Mouse (Mus musculus): ENCODE results near the gene Ogdh. TPM values are rescaled to one million over a fixed set of nuclear protein-coding genes. Genes with fewer than 3 reads are reported as not detected.
"Not testable (repeated sequence)": the region's sequence is repeated elsewhere in the genome, so short reads cannot be mapped to it uniquely, and the experiment has no call there.

Ogdh gene
- polyA plus RNA-seq, 1 experiment from 2014 or later = 100 TPM

- no peak overlapping the region for H3K9ac ChIP-seq
- no peak for ATAC-seq (ENCODE audit: insufficient read depth, low FRiP score, low read depth)
- H3K4me3 ChIP-seq (replicated peaks) = no peak overlapping the region
- no peaks in the 10 kb centered on the region for H3K4me1 ChIP-seq
- no peaks in the 10 kb centered on the region for H3K9me3 ChIP-seq
- H3K4me2 ChIP-seq = no peak overlapping the region
- 94% methylated on average over 7 of the region's 7 CpGs for WGBS
- no peak overlapping the region for H3K27ac ChIP-seq
- H3K36me3 ChIP-seq = peaks cover 28% of the 10 kb centered on the region
- H3K27me3 ChIP-seq (replicated peaks) = no peaks in the 10 kb centered on the region
These were observed 43.9 kb downstream of the Ogdh start for GRCm38 (mm10) chr11:6335321-6335720.

DNA sequence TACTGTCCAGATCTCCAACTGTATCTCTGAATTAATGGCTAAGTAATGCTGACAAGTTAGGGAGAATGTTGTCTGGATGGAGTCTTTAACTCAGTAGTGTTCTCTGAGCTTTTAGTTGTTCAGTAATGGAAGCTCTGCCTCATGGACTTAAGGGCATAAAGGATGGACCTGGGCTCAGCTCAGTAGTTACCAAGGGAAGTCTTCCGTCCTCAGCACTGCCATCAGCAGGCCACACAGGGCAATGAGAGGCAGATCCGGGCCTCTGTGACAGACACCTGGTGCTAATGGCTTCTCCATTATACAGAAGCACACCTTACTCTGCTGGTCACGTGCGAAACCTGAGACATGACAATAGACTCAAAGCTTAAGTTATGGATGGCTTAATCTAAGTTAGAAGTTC, 45.3 kb downstream of the Ogdh start:
- WGBS = 83% methylated on average over 4 of the region's 4 CpGs
- Histone ChIP-seq H3K9me3 (no peaks in the 10 kb centered on the region), H3K27me3 (replicated peaks) (no peaks in the 10 kb centered on the region), H3K27ac (no peak overlapping the region), H3K4me3 (replicated peaks) (no peak overlapping the region), H3K4me2 (no peak overlapping the region), H3K36me3 (peaks cover 27% of the 10 kb centered on the region), H3K9ac (no peak overlapping the region), H3K4me1 (no peaks in the 10 kb centered on the region)
- no peak for ATAC-seq (ENCODE audit: insufficient read depth, low FRiP score, low read depth)

- Histone ChIP-seq H3K9me3 (no peaks in the 10 kb centered on the region), H3K4me3 (replicated peaks) (no peak overlapping the region), H3K4me1 (no peaks in the 10 kb centered on the region), H3K4me2 (no peak overlapping the region), H3K27ac (no peak overlapping the region), H3K27me3 (replicated peaks) (no peaks in the 10 kb centered on the region), H3K9ac (no peak overlapping the region), H3K36me3 (peaks cover 75% of the 10 kb centered on the region)
- ATAC-seq (ENCODE audit: insufficient read depth, low FRiP score, low read depth) = no peak
- 92% methylated on average over 4 of the region's 4 CpGs for WGBS
These were observed 54.5 kb downstream of the Ogdh start for GRCm38 (mm10) chr11:6345956-6346355.

GRCm38 (mm10) chr11:6346966-6347365, 55.5 kb downstream of the Ogdh start:
- H3K9ac ChIP-seq = no peak overlapping the region
- no peak overlapping the region for H3K4me3 ChIP-seq (replicated peaks)
- H3K36me3 ChIP-seq = peaks cover 77% of the 10 kb centered on the region
- H3K4me1 ChIP-seq = no peaks in the 10 kb centered on the region
- H3K4me2 ChIP-seq = no peak overlapping the region
- H3K27me3 ChIP-seq (replicated peaks) = no peaks in the 10 kb centered on the region
- ATAC-seq (ENCODE audit: insufficient read depth, low FRiP score, low read depth) = no peak
- H3K27ac ChIP-seq = no peak overlapping the region
- H3K9me3 ChIP-seq = no peaks in the 10 kb centered on the region
- WGBS = 80% methylated on average over 7 of the region's 7 CpGs

- no peak overlapping the region for H3K4me3 ChIP-seq (replicated peaks)
- H3K9me3 ChIP-seq = no peaks in the 10 kb centered on the region
- H3K4me2 ChIP-seq = no peak overlapping the region
- H3K27ac ChIP-seq = no peak overlapping the region
- H3K36me3 ChIP-seq = peaks cover 75% of the 10 kb centered on the region
- H3K4me1 ChIP-seq = no peaks in the 10 kb centered on the region
- H3K9ac ChIP-seq = no peak overlapping the region
- no peak for ATAC-seq (ENCODE audit: insufficient read depth, low FRiP score, low read depth)
- 90% methylated on average over 11 of the region's 11 CpGs for WGBS
- H3K27me3 ChIP-seq (replicated peaks) = no peaks in the 10 kb centered on the region
These were observed 57.3 kb downstream of the Ogdh start for GRCm38 (mm10) chr11:6348681-6349200.

GRCm38 (mm10) chr11:6349586-6349985, 58.2 kb downstream of the Ogdh start:
- no peaks in the 10 kb centered on the region for H3K27me3 ChIP-seq (replicated peaks)
- no peak overlapping the region for H3K4me2 ChIP-seq
- H3K27ac ChIP-seq = no peak overlapping the region
- no peak overlapping the region for H3K4me3 ChIP-seq (replicated peaks)
- no peak for ATAC-seq (ENCODE audit: insufficient read depth, low FRiP score, low read depth)
- 93% methylated on average over 5 of the region's 5 CpGs for WGBS
- no peaks in the 10 kb centered on the region for H3K4me1 ChIP-seq
- peaks cover 71% of the 10 kb centered on the region for H3K36me3 ChIP-seq
- H3K9ac ChIP-seq = no peak overlapping the region
- H3K9me3 ChIP-seq = no peaks in the 10 kb centered on the region

DNA sequence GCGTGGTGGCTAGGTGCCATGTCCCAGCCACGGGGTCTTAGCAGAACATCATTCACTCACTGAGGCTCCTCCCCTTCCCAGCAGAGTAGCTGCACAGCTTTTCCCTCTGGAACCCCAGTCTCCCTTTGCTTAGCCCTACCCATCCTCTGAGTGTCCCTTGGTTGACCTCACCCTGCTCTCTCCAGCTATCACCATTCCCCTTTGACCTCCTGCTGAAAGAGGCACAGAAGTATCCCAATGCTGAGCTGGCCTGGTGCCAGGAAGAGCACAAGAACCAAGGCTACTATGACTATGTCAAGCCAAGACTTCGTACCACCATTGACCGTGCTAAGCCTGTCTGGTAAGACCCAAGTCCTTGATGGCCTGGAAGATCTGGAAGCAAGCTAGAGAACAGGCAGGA, 63.7 kb downstream of the Ogdh start:
- H3K4me1 ChIP-seq = no peaks in the 10 kb centered on the region
- H3K9me3 ChIP-seq = no peaks in the 10 kb centered on the region
- 83% methylated on average over 4 of the region's 4 CpGs for WGBS
- no peak overlapping the region for H3K27ac ChIP-seq
- peaks cover 51% of the 10 kb centered on the region for H3K36me3 ChIP-seq
- H3K9ac ChIP-seq = no peak overlapping the region
- H3K4me2 ChIP-seq = no peak overlapping the region
- H3K27me3 ChIP-seq (replicated peaks) = no peaks in the 10 kb centered on the region
- H3K4me3 ChIP-seq (replicated peaks) = no peak overlapping the region
- ATAC-seq (ENCODE audit: insufficient read depth, low FRiP score, low read depth) = no peak

DNA sequence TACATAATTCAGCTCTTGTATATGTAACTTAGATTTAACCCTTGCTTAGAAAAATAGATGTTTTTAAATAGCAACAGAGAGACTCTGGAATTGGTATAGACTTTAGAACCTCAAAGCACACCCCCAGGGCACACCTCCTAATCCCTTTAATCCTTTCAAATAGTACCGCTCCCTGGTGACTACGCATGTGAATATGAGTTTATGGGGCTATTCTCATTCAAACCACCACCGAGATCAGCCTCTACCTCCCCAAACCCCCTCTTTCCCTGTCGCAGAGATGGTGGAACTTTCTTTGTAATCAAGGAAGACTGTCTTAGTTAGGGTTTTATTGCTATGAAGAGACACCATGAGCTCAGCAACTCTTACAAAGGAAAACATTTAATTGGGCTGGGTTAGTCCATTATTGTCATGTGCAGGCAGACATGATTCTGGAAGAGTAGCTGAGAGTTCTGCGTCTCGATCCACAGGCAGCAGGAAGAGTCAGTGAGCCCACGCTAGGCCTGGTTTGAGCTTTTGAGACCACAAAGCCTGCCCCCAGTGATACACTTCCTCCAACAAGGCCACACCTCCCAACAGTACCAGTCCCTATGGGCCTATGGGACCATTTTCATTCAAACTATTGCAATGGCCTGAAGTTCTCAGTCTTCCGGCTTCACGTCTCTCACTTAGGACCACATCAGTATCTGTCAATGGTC, 73.3 kb downstream of the Ogdh start:
- no peak overlapping the region for H3K4me2 ChIP-seq
- ATAC-seq (ENCODE audit: insufficient read depth, low FRiP score, low read depth) = no peak
- 0 out of 2 replicates have a peak, but pooled peaks cover 7% of the 10 kb centered on the region for H3K4me1 ChIP-seq
- no peaks in the 10 kb centered on the region for H3K27me3 ChIP-seq (replicated peaks)
- H3K9me3 ChIP-seq = no peaks in the 10 kb centered on the region
- no peaks in the 10 kb centered on the region for H3K36me3 ChIP-seq
- WGBS = 88% methylated on average over 9 of the region's 9 CpGs
- H3K27ac ChIP-seq = no peak overlapping the region
- H3K9ac ChIP-seq = no peak overlapping the region
- H3K4me3 ChIP-seq (replicated peaks) = no peak overlapping the region

- Histone ChIP-seq H3K27ac (no peak overlapping the region), H3K36me3 (no peaks in the 10 kb centered on the region), H3K9ac (no peak overlapping the region), H3K4me2 (peak overlapping the region; percentile 23; the same call in 1 of the 2 replicates), H3K9me3 (no peaks in the 10 kb centered on the region), H3K27me3 (replicated peaks) (no peaks in the 10 kb centered on the region), H3K4me3 (replicated peaks) (no peak overlapping the region), H3K4me1 (0 out of 2 replicates have a peak, but pooled peaks cover 7% of the 10 kb centered on the region)
- peak; percentile 82; the same call in 1 of the 2 replicates for ATAC-seq (ENCODE audit: insufficient read depth, low FRiP score, low read depth)
- WGBS = 23% methylated on average over 11 of the region's 11 CpGs
These were observed 74.5 kb downstream of the Ogdh start for GRCm38 (mm10) chr11:6365885-6366284.

- H3K4me1 ChIP-seq = 0 out of 2 replicates have a peak, but pooled peaks cover 7% of the 10 kb centered on the region
- H3K9me3 ChIP-seq = no peaks in the 10 kb centered on the region
- no peak overlapping the region for H3K4me2 ChIP-seq
- 59% methylated on average over 6 of the region's 6 CpGs for WGBS
- no peak overlapping the region for H3K4me3 ChIP-seq (replicated peaks)
- no peaks in the 10 kb centered on the region for H3K36me3 ChIP-seq
- ATAC-seq (ENCODE audit: insufficient read depth, low FRiP score, low read depth) = no peak
- no peaks in the 10 kb centered on the region for H3K27me3 ChIP-seq (replicated peaks)
- no peak overlapping the region for H3K27ac ChIP-seq
- H3K9ac ChIP-seq = no peak overlapping the region
These were observed 75.0 kb downstream of the Ogdh start for GRCm38 (mm10) chr11:6366434-6366833.

GRCm38 (mm10) chr11:6367156-6367555, 75.7 kb downstream of the Ogdh start:
- H3K4me1 ChIP-seq = 0 out of 2 replicates have a peak, but pooled peaks cover 7% of the 10 kb centered on the region
- ATAC-seq (ENCODE audit: insufficient read depth, low FRiP score, low read depth) = no peak
- H3K9ac ChIP-seq = no peak overlapping the region
- no peaks in the 10 kb centered on the region for H3K36me3 ChIP-seq
- no peak overlapping the region for H3K4me2 ChIP-seq
- H3K9me3 ChIP-seq = no peaks in the 10 kb centered on the region
- no peak overlapping the region for H3K4me3 ChIP-seq (replicated peaks)
- 40% methylated on average over 4 of the region's 4 CpGs for WGBS
- H3K27me3 ChIP-seq (replicated peaks) = no peaks in the 10 kb centered on the region
- peak overlapping the region; percentile 26; the same call in 1 of the 2 replicates for H3K27ac ChIP-seq

DNA sequence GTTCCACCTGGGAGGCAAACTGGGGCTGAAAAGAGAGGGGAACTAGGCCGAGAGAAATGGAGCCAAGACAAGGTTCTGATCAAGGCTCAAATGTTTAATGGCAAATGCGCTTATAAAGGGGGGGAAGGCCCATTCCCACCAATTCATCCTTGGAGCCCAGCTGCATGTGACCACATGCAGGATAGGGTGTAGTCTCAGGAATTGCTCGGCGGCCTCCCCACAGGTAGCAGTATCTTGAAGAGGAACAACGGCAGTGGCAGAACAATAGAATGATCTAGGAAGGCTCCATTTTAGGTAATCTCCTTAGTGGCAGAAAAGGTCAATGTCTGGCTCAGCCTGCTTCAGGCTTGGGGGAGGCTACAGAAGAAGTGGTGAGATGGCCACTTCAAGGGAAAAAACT, 76.6 kb downstream of the Ogdh start:
- H3K4me1 ChIP-seq; H3K4me3 ChIP-seq (replicated peaks); H3K9ac ChIP-seq; H3K27ac ChIP-seq; H3K9me3 ChIP-seq; ATAC-seq (ENCODE audit: insufficient read depth, low FRiP score, low read depth); H3K36me3 ChIP-seq; H3K4me2 ChIP-seq; H3K27me3 ChIP-seq (replicated peaks): not testable (repeated sequence)
- 83% methylated on average over 5 of the region's 5 CpGs for WGBS
